Mouse (Mus musculus): Measurements from ENCODE around the gene Fbp2.
"Not testable (repeated sequence)": the region's sequence is repeated elsewhere in the genome, so short reads cannot be mapped to it uniquely, and the experiment has no call there.

- TF ChIP-seq CTCF (IDR thresholded peaks at IDR 0.05; ENCODE audit: low read depth, low read length); POLR2A (IDR thresholded peaks at IDR 0.05; ENCODE audit: borderline replicate concordance, low read depth, low read length): not testable (repeated sequence)
These were observed 42.5 kb downstream of the Fbp2 start for GRCm38 (mm10) chr13:62815705-62816104.

All from bone marrow macrophage, adult 2 months (primary cell).